Mouse (Mus musculus) CH12.LX (cell line): Measurements from ENCODE around the gene Tep1. TPM values are rescaled to one million over a fixed set of nuclear protein-coding genes. Genes with fewer than 3 reads are reported as not detected.
"Not testable (repeated sequence)": the region's sequence is repeated elsewhere in the genome, so short reads cannot be mapped to it uniquely, and the experiment has no call there.

Experiments used
- DNase-seq: peaks from one replicate; pipeline ENCODE4 v3.0.0-alpha.2; 2013; ENCODE audit errors: extremely low read depth
- H3K27ac ChIP-seq: 2 replicates; pipeline ENCODE4 v1.5.1; 2012; ENCODE audit warnings: low read depth, mild to moderate bottlenecking, control low read depth, moderate library complexity; ENCODE audit not compliant: insufficient read depth
- H3K27me3 ChIP-seq: replicated peaks from 2 replicates; pipeline ENCODE3; 2012; ENCODE audit warnings: inconsistent platforms
- H3K36me3 ChIP-seq, 2 experiments: replicated peaks in 1 of 2; 2 replicates each; pipeline versions ENCODE3 to v1.6.1; 2012; ENCODE audit warnings: inconsistent platforms in 1 of 2, low read length in 1 of 2, mild to moderate bottlenecking in 1 of 2, mixed read lengths in 1 of 2, moderate library complexity in 1 of 2; ENCODE audit not compliant: control insufficient read depth in 1 of 2, insufficient read depth in 1 of 2
- H3K4me1 ChIP-seq, 2 experiments: 2 replicates each; pipeline ENCODE4 v1.6.1; 2012; ENCODE audit warnings: inconsistent platforms in 1 of 2, moderate library complexity in 1 of 2; ENCODE audit not compliant: insufficient read depth in 2 of 2, control insufficient read depth in 1 of 2
- H3K4me2 ChIP-seq: 2 replicates; pipeline ENCODE4 v1.6.1; 2012; ENCODE audit warnings: low read depth, mild to moderate bottlenecking, control low read depth; ENCODE audit not compliant: poor library complexity, insufficient read depth, severe bottlenecking
- H3K4me3 ChIP-seq, 3 experiments: fragments of 150-350 bp in 1 of 3; sonication (generic) in 1 of 3; replicated peaks in 1 of 3; 2 replicates each; pipeline versions ENCODE3 to v1.5.1; 2011 to 2012; ENCODE audit warnings: low read depth in 2 of 3, low read length in 2 of 3, mild to moderate bottlenecking in 2 of 3, moderate library complexity in 2 of 3, control low read depth in 1 of 3, improper control_type of control experiment in 1 of 3, inconsistent platforms in 1 of 3, mixed read lengths in 1 of 3; ENCODE audit not compliant: poor library complexity in 1 of 3
- H3K79me2 ChIP-seq: replicated peaks from 2 replicates; pipeline ENCODE4 v1.6.1; 2012; ENCODE audit warnings: mild to moderate bottlenecking, moderate library complexity; ENCODE audit not compliant: control insufficient read depth, poor library complexity, insufficient read depth, severe bottlenecking; ENCODE audit errors: extremely low read depth
- H3K9ac ChIP-seq: 2 replicates; pipeline ENCODE4 v1.6.1; 2012; ENCODE audit warnings: low read depth, mild to moderate bottlenecking, control low read depth, moderate library complexity; ENCODE audit not compliant: insufficient read depth
- H3K9me3 ChIP-seq: replicated peaks from 2 replicates; pipeline ENCODE3; 2012; ENCODE audit warnings: low read length, inconsistent platforms, mixed read lengths
- BHLHE40 ChIP-seq: IDR thresholded peaks from 2 replicates; pipeline ENCODE4 v1.6.1; 2011; ENCODE audit warnings: mild to moderate bottlenecking, low read depth, low read length, improper control_type of control experiment
- CTCF ChIP-seq, 2 experiments: IDR thresholded peaks in 1 of 2; conservative IDR thresholded peaks in 1 of 2; 2 replicates each; pipeline ENCODE4 v1.5.1; 2011 to 2012; ENCODE audit warnings: low read depth in 2 of 2, low read length in 2 of 2, improper control_type of control experiment in 1 of 2, inconsistent platforms in 1 of 2, mild to moderate bottlenecking in 1 of 2, moderate library complexity in 1 of 2
- ELF1 ChIP-seq: IDR thresholded peaks from 2 replicates; pipeline ENCODE4 v1.6.1; 2014; ENCODE audit warnings: low read depth, mild to moderate bottlenecking, inconsistent platforms, low read length, improper control_type of control experiment
- EP300 ChIP-seq: IDR thresholded peaks from 2 replicates; pipeline ENCODE4 v1.6.1; 2011; ENCODE audit warnings: low read length, improper control_type of control experiment
- IRF4 ChIP-seq: IDR thresholded peaks from 2 replicates; pipeline ENCODE4 v1.6.1; 2014; ENCODE audit warnings: low read depth, mild to moderate bottlenecking, inconsistent platforms, low read length, improper control_type of control experiment
- JUND ChIP-seq: conservative IDR thresholded peaks from 2 replicates; pipeline ENCODE4 v1.6.1; 2011; ENCODE audit warnings: low read depth, low read length, improper control_type of control experiment
- KAT2A ChIP-seq: IDR thresholded peaks from 2 replicates; pipeline ENCODE4 v1.6.1; 2012; ENCODE audit warnings: low read length, improper control_type of control experiment, inconsistent platforms; ENCODE audit not compliant: insufficient replicate concordance
- MYC ChIP-seq: IDR thresholded peaks from 2 replicates; pipeline ENCODE4 v1.6.1; 2011; ENCODE audit warnings: low read depth, mild to moderate bottlenecking, improper control_type of control experiment, low read length
- POLR2A ChIP-seq: IDR thresholded peaks from 2 replicates; pipeline ENCODE4 v1.6.1; 2011; ENCODE audit warnings: low read depth, mild to moderate bottlenecking, improper control_type of control experiment, low read length
- SIN3A ChIP-seq: IDR thresholded peaks from 2 replicates; pipeline ENCODE4 v1.6.1; 2012; ENCODE audit warnings: low read length, improper control_type of control experiment, inconsistent platforms
- TBP ChIP-seq: conservative IDR thresholded peaks from 2 replicates; pipeline ENCODE4 v1.6.1; 2011; ENCODE audit warnings: low read depth, low read length, improper control_type of control experiment
- ZKSCAN1 ChIP-seq: IDR thresholded peaks from 2 replicates; pipeline ENCODE4 v1.6.1; 2012; ENCODE audit warnings: low read depth, inconsistent platforms, low read length, improper control_type of control experiment, borderline replicate concordance
- ZMIZ1 ChIP-seq: IDR thresholded peaks from 2 replicates; pipeline ENCODE4 v1.6.1; 2012; ENCODE audit warnings: low read depth, mild to moderate bottlenecking, inconsistent platforms, low read length, improper control_type of control experiment
- ZNF384 ChIP-seq: IDR thresholded peaks from 2 replicates; pipeline ENCODE4 v1.6.1; 2012; ENCODE audit warnings: low read depth, low read length, improper control_type of control experiment, inconsistent platforms
- dilution Hi-C: fragments of 300-500 bp; cut with MboI; formaldehyde crosslinking; loops from 2 replicates; pipeline ENCODE4 v1.14.3; 2020; ENCODE audit warnings: low sequenced_read_pairs; ENCODE audit not compliant: extremely low pct_unique_long_range_greater_than_20kb, extremely low pct_ligation_motif_present
- in situ Hi-C: fragments of 300-500 bp; cut with MboI; formaldehyde crosslinking; loops from 3 replicates; pipeline ENCODE4 v1.14.3; 2019; ENCODE audit warnings: low sequenced_read_pairs, low pct_ligation_motif_present, low pct_unique_long_range_greater_than_20kb, mixed read lengths
- polyA plus RNA-seq: library from polyadenylated mRNA; unstranded; fragments of >175 nt; gene quantifications from 2 replicates; pipeline ENCODE4 v1.2.1, GENCODE M21; 2012; ENCODE audit warnings: low read depth; ENCODE audit not compliant: insufficient read length
- total RNA-seq, 2 experiments: library from RNA; depleted of rRNA; stranded (reverse); fragments of 300-350 nt in 1 of 2; fragments of >200 nt in 1 of 2; gene quantifications; 2 replicates each; pipeline ENCODE4 v1.2.3; 2012 to 2014

Tep1 gene
- total and polyA plus RNA-seq, 3 experiments: 4.1 to 14.7 (median 12.9) TPM

GRCm38 (mm10) chr14:50903973-50904827, 33.8 kb upstream of the Tep1 start:
- no peak for DNase-seq
- H3K4me2 ChIP-seq: no peak overlapping the region
- H3K79me2 ChIP-seq: no peaks in the 10 kb centered on the region
- dilution Hi-C loops: no loop called here
- no peak overlapping the region for H3K4me3 ChIP-seq
- no peak overlapping the region for H3K9ac ChIP-seq
- no peaks in the 10 kb centered on the region for H3K36me3 ChIP-seq
- no peaks in the 10 kb centered on the region for H3K27me3 ChIP-seq
- no peak overlapping the region for H3K27ac ChIP-seq
- in situ Hi-C loops: no loop called here
- TF ChIP-seq JUND (no peak), TBP (no peak), ZKSCAN1 (no peak), CTCF (conservative IDR thresholded peaks at IDR 0.05 in 1 of 2, IDR thresholded peaks at IDR 0.05 in 1 of 2; ENCODE audit: low read depth in 2 of 2, low read length in 2 of 2) (0 out of 4 replicates have a peak, but pooled peaks of 1 of the 2 experiments have one; percentile 4)
- H3K9me3 ChIP-seq: peaks cover 5% of the 10 kb centered on the region
- peaks cover 0 to 4% of the 10 kb centered on the region in 2 experiments; a peak in 2 of 4 replicates for H3K4me1 ChIP-seq

- H3K9ac ChIP-seq, DNase-seq, H3K4me1 ChIP-seq, H3K79me2 ChIP-seq, H3K4me3 ChIP-seq, in situ Hi-C loops, H3K9me3 ChIP-seq, H3K27ac ChIP-seq, H3K36me3 ChIP-seq, H3K27me3 ChIP-seq, H3K4me2 ChIP-seq, dilution Hi-C loops: not testable (repeated sequence)
These were observed 27.6 kb upstream of the Tep1 start for GRCm38 (mm10) chr14:50897992-50898391.

DNA sequence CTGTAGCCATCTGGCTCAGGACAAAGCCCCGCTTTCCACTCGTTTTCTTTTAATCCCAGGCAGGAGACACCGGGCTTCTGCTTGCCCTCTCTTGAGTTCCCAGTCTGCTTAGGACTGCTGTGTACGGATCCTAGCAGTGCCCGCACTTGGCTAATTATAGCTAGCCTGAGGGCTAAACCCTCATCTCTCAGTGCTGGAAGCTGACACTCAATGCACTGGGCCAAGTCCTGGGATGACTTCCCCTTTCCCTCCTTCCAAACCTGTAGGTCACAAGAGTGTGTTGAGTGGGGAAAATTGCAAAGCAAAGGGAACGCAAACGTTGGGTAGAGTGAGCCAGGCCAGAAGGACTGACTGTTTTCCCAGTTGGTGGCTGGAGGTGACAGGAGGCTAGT, 27.0 kb upstream of the Tep1 start, which contains the start of gene Klhl33:
TSS of gene Klhl33 (minus strand) at position 134 of the 392 bp plus-strand sequence.
- H3K4me1 ChIP-seq: peaks cover 4% of the 10 kb centered on the region in 2 experiments
- H3K9me3 ChIP-seq: peaks cover 5% of the 10 kb centered on the region
- no peak for TF ChIP-seq TBP
- no peak for TF ChIP-seq POLR2A
- TF ChIP-seq SIN3A: no peak
- no peak for TF ChIP-seq ELF1
- no peak for TF ChIP-seq ZMIZ1
- no peak for TF ChIP-seq BHLHE40
- no peak for TF ChIP-seq ZNF384
- TF ChIP-seq KAT2A: no peak
- no peak for TF ChIP-seq EP300
- no peak for TF ChIP-seq IRF4
- no peak for TF ChIP-seq MYC
- H3K4me2 ChIP-seq: no peak within 1 kb of the TSS
- no peak within 1 kb of the TSS for H3K27ac ChIP-seq
- in situ Hi-C loops: no loop called here
- H3K36me3 ChIP-seq: no peaks in the 10 kb centered on the region
- no peak within 1 kb of the TSS for H3K9ac ChIP-seq
- H3K27me3 ChIP-seq: no peaks in the 10 kb centered on the region
- dilution Hi-C loops: no loop called here
- H3K4me3 ChIP-seq: no peak within 1 kb of the TSS
- no peak for DNase-seq
- no peaks in the 10 kb centered on the region for H3K79me2 ChIP-seq
